Mouse (Mus musculus): ENCODE data around the gene Zfp296. TPM values are rescaled to one million over a fixed set of nuclear protein-coding genes. Genes with fewer than 3 reads are reported as not detected.

Gene Zfp296
- polyA plus RNA-seq, 1 experiment from 2014 or later, result 1.2 TPM

- H3K4me2 ChIP-seq (ENCODE audit: low read depth, low read length), result no peak overlapping the region
- DNase-seq, result no peak
- H3K9ac ChIP-seq (replicated peaks), result no peak overlapping the region; the same call in 1 of the 2 replicates
- ATAC-seq, result no peak
- 66% methylated on average over 8 of the region's 8 CpGs for WGBS (ENCODE audit: insufficient replicate concordance)
- no peaks in the 10 kb centered on the region for H3K27me3 ChIP-seq (ENCODE audit: insufficient read depth, low read length)
- H3K36me3 ChIP-seq (replicated peaks; ENCODE audit: insufficient read depth, low read length), result peaks cover 2% of the 10 kb centered on the region
- H3K4me1 ChIP-seq (ENCODE audit: insufficient read depth), result peaks cover 21% of the 10 kb centered on the region
- H3K27ac ChIP-seq (ENCODE audit: low read depth), result no peak overlapping the region
- no peak for TF ChIP-seq CTCF (IDR thresholded peaks at IDR 0.05; ENCODE audit: low read depth)
- no peaks in the 10 kb centered on the region for H3K9me3 ChIP-seq (ENCODE audit: low read length)
- no peak overlapping the region for H3K4me3 ChIP-seq (ENCODE audit: low read depth, low read length)
Measured at GRCm38 (mm10) chr7:19542155-19542691, 34.9 kb upstream of the Zfp296 start.

GRCm38 (mm10) chr7:19543584-19543983 is 33.5 kb upstream of the Zfp296 start:
- Histone ChIP-seq H3K4me2 (ENCODE audit: low read depth, low read length) (no peak overlapping the region), H3K4me1 (ENCODE audit: insufficient read depth) (peaks cover 35% of the 10 kb centered on the region), H3K9me3 (ENCODE audit: low read length) (no peaks in the 10 kb centered on the region), H3K27ac (ENCODE audit: low read depth) (no peak overlapping the region), H3K4me3 (ENCODE audit: low read depth, low read length) (no peak overlapping the region), H3K9ac (replicated peaks) (no peak overlapping the region), H3K36me3 (replicated peaks; ENCODE audit: insufficient read depth, low read length) (no peaks in the 10 kb centered on the region; the same call in 1 of the 2 replicates), H3K27me3 (ENCODE audit: insufficient read depth, low read length) (no peaks in the 10 kb centered on the region)
- TF ChIP-seq CTCF (IDR thresholded peaks at IDR 0.05; ENCODE audit: low read depth) (peak; percentile 62), EP300 (IDR thresholded peaks at IDR 0.05; ENCODE audit: low read depth) (no peak)
- DNase-seq, result no peak
- ATAC-seq, result no peak
- 45% methylated on average over 6 of the region's 6 CpGs for WGBS (ENCODE audit: insufficient replicate concordance)

GRCm38 (mm10) chr7:19546007-19546406 is 31.1 kb upstream of the Zfp296 start:
- no peak overlapping the region for H3K27ac ChIP-seq (ENCODE audit: low read depth)
- no peaks in the 10 kb centered on the region; the same call in 1 of the 2 replicates for H3K36me3 ChIP-seq (replicated peaks; ENCODE audit: insufficient read depth, low read length)
- no peak for DNase-seq
- H3K9ac ChIP-seq (replicated peaks), result no peak overlapping the region
- peak; percentile 58 for ATAC-seq
- H3K9me3 ChIP-seq (ENCODE audit: low read length), result no peaks in the 10 kb centered on the region
- no peak for TF ChIP-seq EP300 (IDR thresholded peaks at IDR 0.05; ENCODE audit: low read depth)
- TF ChIP-seq CTCF (IDR thresholded peaks at IDR 0.05; ENCODE audit: low read depth), result no peak
- no peak overlapping the region for H3K4me2 ChIP-seq (ENCODE audit: low read depth, low read length)
- H3K4me3 ChIP-seq (ENCODE audit: low read depth, low read length), result no peak overlapping the region
- WGBS (ENCODE audit: insufficient replicate concordance), result 56% methylated on average over 3 of the region's 3 CpGs
- no peaks in the 10 kb centered on the region for H3K27me3 ChIP-seq (ENCODE audit: insufficient read depth, low read length)
- H3K4me1 ChIP-seq (ENCODE audit: insufficient read depth), result peaks cover 38% of the 10 kb centered on the region

- Histone ChIP-seq H3K27me3 (ENCODE audit: insufficient read depth, low read length) (no peaks in the 10 kb centered on the region), H3K9ac (replicated peaks) (no peak overlapping the region), H3K4me2 (ENCODE audit: low read depth, low read length) (0 out of 2 replicates have a peak overlapping the region, but pooled peaks have one; percentile 9), H3K9me3 (ENCODE audit: low read length) (no peaks in the 10 kb centered on the region), H3K4me3 (ENCODE audit: low read depth, low read length) (no peak overlapping the region), H3K27ac (ENCODE audit: low read depth) (peak overlapping the region; percentile 22; the same call in 1 of the 2 replicates), H3K36me3 (replicated peaks; ENCODE audit: insufficient read depth, low read length) (no peaks in the 10 kb centered on the region; the same call in 1 of the 2 replicates), H3K4me1 (ENCODE audit: insufficient read depth) (peaks cover 46% of the 10 kb centered on the region)
- TF ChIP-seq EP300 (IDR thresholded peaks at IDR 0.05; ENCODE audit: low read depth) (no peak), CTCF (IDR thresholded peaks at IDR 0.05; ENCODE audit: low read depth) (no peak)
- ATAC-seq (peak; percentile 63), DNase-seq (no peak)
- 61% methylated on average over 2 of the region's 2 CpGs for WGBS (ENCODE audit: insufficient replicate concordance)
Measured at GRCm38 (mm10) chr7:19547344-19547969, 29.6 kb upstream of the Zfp296 start.

GRCm38 (mm10) chr7:19549394-19549793 is 27.7 kb upstream of the Zfp296 start:
- Histone ChIP-seq H3K4me3 (ENCODE audit: low read depth, low read length) (no peak overlapping the region), H3K4me2 (ENCODE audit: low read depth, low read length) (no peak overlapping the region), H3K4me1 (ENCODE audit: insufficient read depth) (peaks cover 49% of the 10 kb centered on the region), H3K27ac (ENCODE audit: low read depth) (no peak overlapping the region), H3K27me3 (ENCODE audit: insufficient read depth, low read length) (no peaks in the 10 kb centered on the region), H3K9me3 (ENCODE audit: low read length) (no peaks in the 10 kb centered on the region), H3K9ac (replicated peaks) (no peak overlapping the region), H3K36me3 (replicated peaks; ENCODE audit: insufficient read depth, low read length) (peaks cover 8% of the 10 kb centered on the region)
- TF ChIP-seq CTCF (IDR thresholded peaks at IDR 0.05; ENCODE audit: low read depth), result no peak
- no peak for TF ChIP-seq EP300 (IDR thresholded peaks at IDR 0.05; ENCODE audit: low read depth)
- ATAC-seq (no peak), DNase-seq (no peak)
- WGBS (ENCODE audit: insufficient replicate concordance), result 86% methylated on average over 10 of the region's 10 CpGs

GRCm38 (mm10) chr7:19551634-19552033 is 25.5 kb upstream of the Zfp296 start:
- Histone ChIP-seq H3K4me3 (ENCODE audit: low read depth, low read length) (no peak overlapping the region), H3K27me3 (ENCODE audit: insufficient read depth, low read length) (no peaks in the 10 kb centered on the region), H3K4me1 (ENCODE audit: insufficient read depth) (peaks cover 37% of the 10 kb centered on the region), H3K9ac (replicated peaks) (no peak overlapping the region), H3K36me3 (replicated peaks; ENCODE audit: insufficient read depth, low read length) (peaks cover 17% of the 10 kb centered on the region), H3K27ac (ENCODE audit: low read depth) (no peak overlapping the region), H3K9me3 (ENCODE audit: low read length) (no peaks in the 10 kb centered on the region), H3K4me2 (ENCODE audit: low read depth, low read length) (no peak overlapping the region)
- TF ChIP-seq CTCF (IDR thresholded peaks at IDR 0.05; ENCODE audit: low read depth) (no peak), EP300 (IDR thresholded peaks at IDR 0.05; ENCODE audit: low read depth) (no peak)
- ATAC-seq, result peak; percentile 60
- 70% methylated on average over 5 of the region's 5 CpGs for WGBS (ENCODE audit: insufficient replicate concordance)
- no peak for DNase-seq

All from liver, postnatal 0 days (tissue).